In the genomic region with DNA sequence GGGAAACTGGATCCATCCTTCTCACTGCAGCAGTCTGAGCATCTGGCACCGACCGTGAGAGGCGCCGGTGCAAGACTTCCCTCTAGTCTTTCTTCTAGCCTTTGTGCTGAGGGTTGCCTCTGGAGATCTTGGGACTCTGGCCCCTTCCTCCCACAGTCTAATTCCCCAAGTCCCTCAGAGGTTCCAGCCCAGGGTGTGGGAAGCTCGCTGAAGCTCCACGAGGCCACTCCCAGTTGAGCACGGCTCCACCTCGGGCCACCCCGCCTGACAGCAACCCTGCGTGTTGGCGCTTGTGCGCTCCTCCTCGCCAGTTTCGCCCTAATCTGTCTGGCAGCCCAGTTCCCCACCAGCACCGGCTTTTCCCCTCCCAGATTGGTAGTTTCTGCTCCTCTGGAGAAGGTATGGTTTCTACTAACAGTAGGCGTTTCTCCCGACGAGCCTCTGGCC, we compare ENCODE assay signal across 8 mouse cellular contexts. TPM values are rescaled to one million over a fixed set of nuclear protein-coding genes. Genes with fewer than 3 reads are reported as not detected.
DNase-seq lines count a peak whose midpoint lies in the region; ATAC-seq and TF ChIP-seq lines count a peak whose summit lies in the region.

No protein-coding gene starts in this region.

- WGBS in hindbrain, postnatal 0 days = under 1% methylated on average over 18 of the region's 18 CpGs

- peak overlapping the region; percentile 89 for H3K4me3 ChIP-seq in cortical plate, adult 2 months (ENCODE audit: insufficient read depth, low read length)
- peak overlapping the region; percentile 83 for H3K4me3 ChIP-seq in hindbrain, postnatal 0 days (ENCODE audit: low read length)
- H3K4me3 ChIP-seq in left cerebral cortex, adult 2 months = peak overlapping the region; percentile 90

- peak overlapping the region; percentile 78 for H3K4me2 ChIP-seq in hindbrain, postnatal 0 days (ENCODE audit: low read depth, low read length)

- H3K36me3 ChIP-seq in hindbrain, postnatal 0 days (ENCODE audit: insufficient read depth, low read length) = no peaks in the 10 kb centered on the region

- H3K4me1 ChIP-seq in cortical plate, adult 2 months (ENCODE audit: control insufficient read depth, insufficient read depth, low read length) = no peaks in the 10 kb centered on the region
- H3K4me1 ChIP-seq in hindbrain, postnatal 0 days (ENCODE audit: insufficient read depth, low read length) = 0 out of 2 replicates have a peak, but pooled peaks cover 4% of the 10 kb centered on the region

- intact Hi-C loops in gastrocnemius, postnatal 14 days (cut with DNase I; ENCODE audit: low total_unique reads) = no loop called here
- intact Hi-C loops in left cerebral cortex, adult 2 months (cut with DNase I) = loop anchor here (2.0 to 5.0 kb wide), 6 partner anchors 176 to 840 kb away; no protein-coding TSS in a partner anchor

- TF ChIP-seq CTCF in cortical plate, adult 2 months (IDR thresholded peaks at IDR 0.05; ENCODE audit: extremely low read depth, insufficient read depth, low read length) = no peak
- TF ChIP-seq CTCF in hindbrain, postnatal 0 days (IDR thresholded peaks at IDR 0.05; ENCODE audit: low read depth) = no peak
- no peak for TF ChIP-seq CTCF in left cerebral cortex, adult 2 months (IDR thresholded peaks at IDR 0.05)

- no peaks in the 10 kb centered on the region for H3K9me3 ChIP-seq in hindbrain, postnatal 0 days (ENCODE audit: low read length)

- peak overlapping the region; percentile 79 for H3K27ac ChIP-seq in cortical plate, adult 2 months (ENCODE audit: insufficient read depth, low read length)
- peak overlapping the region; percentile 90 for H3K27ac ChIP-seq in hindbrain, postnatal 0 days
- peak overlapping the region; percentile 96 for H3K27ac ChIP-seq in left cerebral cortex, adult 2 months

- H3K9ac ChIP-seq in hindbrain, postnatal 0 days (replicated peaks; ENCODE audit: low read length) = peak overlapping the region; percentile 84

- peak; percentile 67 for ATAC-seq in hindbrain, postnatal 0 days

- H3K27me3 ChIP-seq in hindbrain, postnatal 0 days (ENCODE audit: insufficient read depth, low read length) = no peaks in the 10 kb centered on the region

- peak; percentile 77 for DNase-seq in adrenal gland, adult 18-20 months (ENCODE audit: low spot score in 2 of 2)
- peak; percentile 87 for DNase-seq in gastrocnemius, postnatal 14 days
- peak; percentile 83 for DNase-seq in hindbrain, postnatal 0 days (ENCODE audit: low spot score)
- peak; percentile 73 to 76 for DNase-seq in left cerebral cortex, adult 2 months (ENCODE audit: extremely low spot score in 1 of 2, low spot score in 2 of 2)
- peak; percentile 77 for DNase-seq in lung, postnatal 25 days (ENCODE audit: low spot score)
- DNase-seq in retina, postnatal 1 day = peak; percentile 79
- peak; percentile 88 for DNase-seq in urinary bladder, postnatal 14 days (ENCODE audit: low spot score)

- TF ChIP-seq POLR2A in cortical plate, adult 2 months (IDR thresholded peaks at IDR 0.05; ENCODE audit: extremely low read depth, insufficient read depth, low read length) = peak; percentile 61

RNA-seq across cellular contexts. Expression of gene Rnd3, which starts 2.0 kb away (rescaled TPM):
- 10 to 100 TPM; 33.9 to 35.3 TPM for total RNA-seq in adrenal gland, adult 18-20 months (2021)
- 10.4 and 10.5 TPM in 2 replicates for polyA plus RNA-seq in cortical plate, adult 2 months (2012; rRNA removed)
- 10 to 100 TPM in 1 of 2 experiments, 1 to 10 TPM in 1; 9.9 to 14.0 TPM for total RNA-seq in gastrocnemius, postnatal 14 days (2021)
- total RNA-seq in hindbrain, postnatal 0 days (2014; rRNA removed) = 41.5 and 43.1 TPM in 2 replicates
- 57.9 and 60.1 TPM in 2 replicates for polyA plus RNA-seq in hindbrain, postnatal 0 days (2015; fragmentation: Nextera tagmentation; extraction: Ambion mirVana)
- total RNA-seq in left cerebral cortex, adult 2 months (2021) = 10 to 100 TPM; 19.5 to 21.9 TPM

Comparison
In these comparisons a context has a peak if more than half of its experiments do, and no peak if none do; other contexts are left out.
1. Peak in every context shown above with its lines: DNase-seq, ATAC-seq, H3K4me3 ChIP-seq and H3K27ac ChIP-seq.